Mouse (Mus musculus) C2C12 (cell line): ENCODE measurements at regions not wholly inside any gene's neighbourhood (a gene's known extent, or its start where the extent isn't known, plus 50 kb on each side); places are given as distances from the start of the nearest gene placed in this dataset.

ENCODE experiments used
- CEBPB ChIP-seq: IDR thresholded peaks from one replicate; pipeline ENCODE4 v1.6.1; 2011; ENCODE audit warnings: low read depth, mild to moderate bottlenecking, control low read depth, moderate library complexity
- CTCF ChIP-seq: IDR thresholded peaks from one replicate; pipeline ENCODE4 v1.5.1; 2011; ENCODE audit not compliant: control insufficient read depth, insufficient read depth, insufficient read length
- USF1 ChIP-seq: IDR thresholded peaks from one replicate; pipeline ENCODE4 v1.6.1; 2011; ENCODE audit warnings: low read depth, mild to moderate bottlenecking, control low read depth, moderate library complexity

GRCm38 (mm10) chr14:53830717-53831116, 423.2 kb downstream of the Dad1 start:
- TF ChIP-seq USF1, result no peak
- no peak for TF ChIP-seq CEBPB
- TF ChIP-seq CTCF, result no peak
